Mouse (Mus musculus): ENCODE results near the gene Osbpl2. TPM values are rescaled to one million over a fixed set of nuclear protein-coding genes. Genes with fewer than 3 reads are reported as not detected.

Gene Osbpl2
- polyA plus RNA-seq, 1 experiment from 2014 or later, result 33.0 TPM

GRCm38 (mm10) chr2:180202263-180202662 is 83.2 kb downstream of the Osbpl2 start:
- Histone ChIP-seq H3K27ac (replicated peaks; ENCODE audit: low read depth, low read length) (no peak overlapping the region), H3K36me3 (replicated peaks; ENCODE audit: control insufficient read depth, insufficient read depth, low read depth, low read length) (no peaks in the 10 kb centered on the region), H3K9me3 (replicated peaks; ENCODE audit: control insufficient read depth, low read length) (no peaks in the 10 kb centered on the region), H3K9ac (replicated peaks; ENCODE audit: low read length) (no peak overlapping the region), H3K27me3 (ENCODE audit: control insufficient read depth, insufficient read depth, low read length) (no peaks in the 10 kb centered on the region), H3K4me1 (ENCODE audit: control insufficient read depth, insufficient read depth, low read length) (no peaks in the 10 kb centered on the region), H3K4me3 (ENCODE audit: low read depth, low read length) (no peak overlapping the region), H3K4me2 (ENCODE audit: low read depth, low read length) (no peak overlapping the region)
- ATAC-seq (replicated peaks; ENCODE audit: insufficient number of reproducible peaks, low FRiP score, low TSS enrichment, low read depth), result no peak
- WGBS, result 92% methylated on average over 14 of the region's 14 CpGs
- DNase-seq (ENCODE audit: low spot score), result no peak

- 76% methylated on average over 10 of the region's 10 CpGs for WGBS
- no peak overlapping the region for H3K4me2 ChIP-seq (ENCODE audit: low read depth, low read length)
- no peaks in the 10 kb centered on the region for H3K4me1 ChIP-seq (ENCODE audit: control insufficient read depth, insufficient read depth, low read length)
- H3K9ac ChIP-seq (replicated peaks; ENCODE audit: low read length), result no peak overlapping the region
- H3K27ac ChIP-seq (replicated peaks; ENCODE audit: low read depth, low read length), result no peak overlapping the region
- no peaks in the 10 kb centered on the region for H3K27me3 ChIP-seq (ENCODE audit: control insufficient read depth, insufficient read depth, low read length)
- no peak for ATAC-seq (replicated peaks; ENCODE audit: insufficient number of reproducible peaks, low FRiP score, low TSS enrichment, low read depth)
- H3K36me3 ChIP-seq (replicated peaks; ENCODE audit: control insufficient read depth, insufficient read depth, low read depth, low read length), result no peaks in the 10 kb centered on the region
- no peaks in the 10 kb centered on the region for H3K9me3 ChIP-seq (replicated peaks; ENCODE audit: control insufficient read depth, low read length)
- DNase-seq (ENCODE audit: low spot score), result no peak
- no peak overlapping the region for H3K4me3 ChIP-seq (ENCODE audit: low read depth, low read length)
Measured at GRCm38 (mm10) chr2:180202805-180203204, 83.7 kb downstream of the Osbpl2 start.

- DNase-seq (ENCODE audit: low spot score) (no peak), ATAC-seq (replicated peaks; ENCODE audit: insufficient number of reproducible peaks, low FRiP score, low TSS enrichment, low read depth) (no peak)
- Histone ChIP-seq H3K27me3 (ENCODE audit: control insufficient read depth, insufficient read depth, low read length) (no peaks in the 10 kb centered on the region), H3K9me3 (replicated peaks; ENCODE audit: control insufficient read depth, low read length) (no peaks in the 10 kb centered on the region), H3K27ac (replicated peaks; ENCODE audit: low read depth, low read length) (no peak overlapping the region), H3K36me3 (replicated peaks; ENCODE audit: control insufficient read depth, insufficient read depth, low read depth, low read length) (no peaks in the 10 kb centered on the region), H3K4me2 (ENCODE audit: low read depth, low read length) (no peak overlapping the region), H3K9ac (replicated peaks; ENCODE audit: low read length) (no peak overlapping the region), H3K4me3 (ENCODE audit: low read depth, low read length) (no peak overlapping the region), H3K4me1 (ENCODE audit: control insufficient read depth, insufficient read depth, low read length) (no peaks in the 10 kb centered on the region)
- WGBS, result 92% methylated on average over 9 of the region's 9 CpGs
Measured at GRCm38 (mm10) chr2:180204501-180204900, 85.4 kb downstream of the Osbpl2 start.

GRCm38 (mm10) chr2:180205083-180205955 is 86.2 kb downstream of the Osbpl2 start:
- ATAC-seq (replicated peaks; ENCODE audit: insufficient number of reproducible peaks, low FRiP score, low TSS enrichment, low read depth) (0 out of 2 replicates have a peak, but pooled peaks have one; percentile 37), DNase-seq (ENCODE audit: low spot score) (no peak)
- H3K4me1 ChIP-seq (ENCODE audit: control insufficient read depth, insufficient read depth, low read length), result no peaks in the 10 kb centered on the region
- H3K4me2 ChIP-seq (ENCODE audit: low read depth, low read length), result no peak overlapping the region
- no peak overlapping the region for H3K9ac ChIP-seq (replicated peaks; ENCODE audit: low read length)
- no peaks in the 10 kb centered on the region for H3K36me3 ChIP-seq (replicated peaks; ENCODE audit: control insufficient read depth, insufficient read depth, low read depth, low read length)
- H3K27ac ChIP-seq (replicated peaks; ENCODE audit: low read depth, low read length), result no peak overlapping the region
- 90% methylated on average over 12 of the region's 12 CpGs for WGBS
- H3K4me3 ChIP-seq (ENCODE audit: low read depth, low read length), result no peak overlapping the region
- H3K9me3 ChIP-seq (replicated peaks; ENCODE audit: control insufficient read depth, low read length), result no peaks in the 10 kb centered on the region
- no peaks in the 10 kb centered on the region for H3K27me3 ChIP-seq (ENCODE audit: control insufficient read depth, insufficient read depth, low read length)

GRCm38 (mm10) chr2:180205956-180206280 is 86.8 kb downstream of the Osbpl2 start:
- Histone ChIP-seq H3K36me3 (replicated peaks; ENCODE audit: control insufficient read depth, insufficient read depth, low read depth, low read length) (no peaks in the 10 kb centered on the region), H3K4me2 (ENCODE audit: low read depth, low read length) (no peak overlapping the region), H3K4me3 (ENCODE audit: low read depth, low read length) (no peak overlapping the region), H3K9ac (replicated peaks; ENCODE audit: low read length) (no peak overlapping the region), H3K9me3 (replicated peaks; ENCODE audit: control insufficient read depth, low read length) (no peaks in the 10 kb centered on the region), H3K27me3 (ENCODE audit: control insufficient read depth, insufficient read depth, low read length) (no peaks in the 10 kb centered on the region), H3K27ac (replicated peaks; ENCODE audit: low read depth, low read length) (no peak overlapping the region), H3K4me1 (ENCODE audit: control insufficient read depth, insufficient read depth, low read length) (no peaks in the 10 kb centered on the region)
- DNase-seq (ENCODE audit: low spot score) (no peak), ATAC-seq (replicated peaks; ENCODE audit: insufficient number of reproducible peaks, low FRiP score, low TSS enrichment, low read depth) (no peak)
- WGBS, result 81% methylated on average over 2 of the region's 2 CpGs

GRCm38 (mm10) chr2:180207840-180208239 is 88.7 kb downstream of the Osbpl2 start:
- peak; percentile 54 for DNase-seq (ENCODE audit: low spot score)
- H3K4me1 ChIP-seq (ENCODE audit: control insufficient read depth, insufficient read depth, low read length), result no peaks in the 10 kb centered on the region
- 69% methylated on average over 7 of the region's 7 CpGs for WGBS
- H3K27me3 ChIP-seq (ENCODE audit: control insufficient read depth, insufficient read depth, low read length), result no peaks in the 10 kb centered on the region
- no peak overlapping the region for H3K4me2 ChIP-seq (ENCODE audit: low read depth, low read length)
- H3K9me3 ChIP-seq (replicated peaks; ENCODE audit: control insufficient read depth, low read length), result no peaks in the 10 kb centered on the region
- no peak overlapping the region for H3K9ac ChIP-seq (replicated peaks; ENCODE audit: low read length)
- no peaks in the 10 kb centered on the region for H3K36me3 ChIP-seq (replicated peaks; ENCODE audit: control insufficient read depth, insufficient read depth, low read depth, low read length)
- no peak overlapping the region for H3K4me3 ChIP-seq (ENCODE audit: low read depth, low read length)
- no peak for ATAC-seq (replicated peaks; ENCODE audit: insufficient number of reproducible peaks, low FRiP score, low TSS enrichment, low read depth)
- no peak overlapping the region for H3K27ac ChIP-seq (replicated peaks; ENCODE audit: low read depth, low read length)

- no peak for DNase-seq (ENCODE audit: low spot score)
- Histone ChIP-seq H3K4me2 (ENCODE audit: low read depth, low read length) (no peak overlapping the region), H3K9me3 (replicated peaks; ENCODE audit: control insufficient read depth, low read length) (no peaks in the 10 kb centered on the region), H3K27ac (replicated peaks; ENCODE audit: low read depth, low read length) (no peak overlapping the region), H3K4me1 (ENCODE audit: control insufficient read depth, insufficient read depth, low read length) (no peaks in the 10 kb centered on the region), H3K9ac (replicated peaks; ENCODE audit: low read length) (no peak overlapping the region), H3K4me3 (ENCODE audit: low read depth, low read length) (no peak overlapping the region), H3K36me3 (replicated peaks; ENCODE audit: control insufficient read depth, insufficient read depth, low read depth, low read length) (no peaks in the 10 kb centered on the region), H3K27me3 (ENCODE audit: control insufficient read depth, insufficient read depth, low read length) (no peaks in the 10 kb centered on the region)
- WGBS, result 79% methylated on average over 1 of the region's 1 CpGs
- ATAC-seq (replicated peaks; ENCODE audit: insufficient number of reproducible peaks, low FRiP score, low TSS enrichment, low read depth), result no peak
Measured at GRCm38 (mm10) chr2:180208976-180209375, 89.9 kb downstream of the Osbpl2 start.

GRCm38 (mm10) chr2:180212255-180212654 is 93.1 kb downstream of the Osbpl2 start:
- no peak overlapping the region for H3K9ac ChIP-seq (replicated peaks; ENCODE audit: low read length)
- no peak overlapping the region for H3K27ac ChIP-seq (replicated peaks; ENCODE audit: low read depth, low read length)
- 87% methylated on average over 3 of the region's 3 CpGs for WGBS
- no peak for DNase-seq (ENCODE audit: low spot score)
- no peaks in the 10 kb centered on the region for H3K27me3 ChIP-seq (ENCODE audit: control insufficient read depth, insufficient read depth, low read length)
- H3K4me3 ChIP-seq (ENCODE audit: low read depth, low read length), result no peak overlapping the region
- H3K36me3 ChIP-seq (replicated peaks; ENCODE audit: control insufficient read depth, insufficient read depth, low read depth, low read length), result no peaks in the 10 kb centered on the region
- H3K4me2 ChIP-seq (ENCODE audit: low read depth, low read length), result no peak overlapping the region
- H3K4me1 ChIP-seq (ENCODE audit: control insufficient read depth, insufficient read depth, low read length), result no peaks in the 10 kb centered on the region
- no peak for ATAC-seq (replicated peaks; ENCODE audit: insufficient number of reproducible peaks, low FRiP score, low TSS enrichment, low read depth)
- H3K9me3 ChIP-seq (replicated peaks; ENCODE audit: control insufficient read depth, low read length), result no peaks in the 10 kb centered on the region

Data from embryonic facial prominence, embryonic 11.5 days (tissue).